Mouse (Mus musculus) neural tube, embryonic 11.5 days (tissue): ENCODE results near the gene Prn. TPM values are rescaled to one million over a fixed set of nuclear protein-coding genes. Genes with fewer than 3 reads are reported as not detected.

Experiments used
- ATAC-seq: fragments of 200-750 bp; cut with Nextera tagmentation; 2 replicates; pipeline ENCODE4 v1.8.0; 2017; ENCODE audit warnings: moderate number of reproducible peaks, mild to moderate bottlenecking, moderate TSS enrichment, moderate library complexity; ENCODE audit not compliant: insufficient read depth, low FRiP score, low TSS enrichment
- DNase-seq: peaks from one replicate; pipeline ENCODE4 v3.0.0-alpha.2; 2015; ENCODE audit warnings: low spot score
- H3K27ac ChIP-seq: fragments of 300-500 bp; sonication (generic); 2 replicates; pipeline ENCODE4 v1.5.1; 2014; ENCODE audit warnings: low read depth, mild to moderate bottlenecking, low read length
- H3K27me3 ChIP-seq: fragments of 300-500 bp; sonication (generic); 2 replicates; pipeline ENCODE4 v1.6.1; 2014; ENCODE audit warnings: mild to moderate bottlenecking, low read length, mixed read lengths; ENCODE audit not compliant: control insufficient read depth, insufficient read depth
- H3K36me3 ChIP-seq: fragments of 300-500 bp; sonication (generic); 2 replicates; pipeline ENCODE4 v1.6.1; 2014; ENCODE audit warnings: mild to moderate bottlenecking, low read length, moderate library complexity, mixed read lengths; ENCODE audit not compliant: control insufficient read depth, insufficient read depth
- H3K4me1 ChIP-seq: fragments of 300-500 bp; sonication (generic); 2 replicates; pipeline ENCODE4 v1.6.1; 2014; ENCODE audit warnings: low read length, mixed read lengths; ENCODE audit not compliant: control insufficient read depth, insufficient read depth
- H3K4me2 ChIP-seq: fragments of 300-500 bp; sonication (generic); 2 replicates; pipeline ENCODE4 v1.6.1; 2014; ENCODE audit warnings: low read depth, mild to moderate bottlenecking, moderate library complexity
- H3K4me3 ChIP-seq: fragments of 300-500 bp; sonication (generic); 2 replicates; pipeline ENCODE4 v1.5.1; 2014; ENCODE audit warnings: low read depth, low read length
- H3K9ac ChIP-seq: fragments of 300-500 bp; sonication (generic); 2 replicates; pipeline ENCODE4 v1.6.1; 2014; ENCODE audit warnings: mild to moderate bottlenecking, low read length
- H3K9me3 ChIP-seq: fragments of 300-500 bp; sonication (generic); 2 replicates; pipeline ENCODE4 v1.6.1; 2016; ENCODE audit warnings: low read length; ENCODE audit not compliant: control insufficient read depth
- WGBS: fragments of 180-500 bp; shearing (Covaris S2); extraction: QIAGEN DNeasy Blood & Tissue Kit; methylation state at CpG from one replicate; pipeline ENCODE4 v1.1.7; 2014; 5-methylcytosine and 5-hydroxymethylcytosine counted together
- polyA plus RNA-seq: library from polyadenylated mRNA; unstranded; fragments of >200 nt; fragmentation: Nextera tagmentation; extraction: Ambion mirVana; gene quantifications from 2 replicates; pipeline ENCODE4 v1.2.1, GENCODE M21; 2014

The Prn gene
- polyA plus RNA-seq, 1 experiment from 2014 or later: not detected

- Histone ChIP-seq H3K36me3 (peaks cover 2% of the 10 kb centered on the region; the same call in 1 of the 2 replicates), H3K4me1 (no peaks in the 10 kb centered on the region), H3K9me3 (no peaks in the 10 kb centered on the region), H3K4me2 (no peak overlapping the region), H3K27me3 (no peaks in the 10 kb centered on the region), H3K9ac (no peak overlapping the region), H3K27ac (no peak overlapping the region), H3K4me3 (no peak overlapping the region)
- 96% methylated on average over 2 of the region's 2 CpGs for WGBS
- no peak for ATAC-seq
- DNase-seq: no peak
Observed at GRCm38 (mm10) chr2:131992487-131992886, 82.7 kb downstream of the Prn start.

DNA sequence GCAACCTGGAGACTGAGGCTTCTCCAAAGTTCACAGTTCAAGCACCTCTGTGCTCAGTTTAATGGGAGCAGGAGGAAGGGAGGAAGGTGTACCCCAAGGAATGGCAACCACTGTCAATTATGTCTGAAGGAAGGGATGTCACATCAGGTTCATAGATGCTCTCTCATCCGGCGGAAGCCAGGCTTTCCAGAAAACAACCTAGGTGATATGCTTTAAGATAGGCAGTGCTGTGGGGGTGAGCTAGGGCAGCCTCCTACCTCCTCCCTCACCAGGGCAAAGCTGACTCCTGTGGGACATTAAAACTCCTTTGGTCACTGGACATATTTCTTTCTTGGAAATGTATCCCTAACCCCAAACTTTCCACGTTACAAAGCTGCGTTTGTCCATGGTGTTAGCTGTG lies 83.4 kb downstream of the Prn start:
- WGBS: 80% methylated on average over 4 of the region's 4 CpGs

DNA sequence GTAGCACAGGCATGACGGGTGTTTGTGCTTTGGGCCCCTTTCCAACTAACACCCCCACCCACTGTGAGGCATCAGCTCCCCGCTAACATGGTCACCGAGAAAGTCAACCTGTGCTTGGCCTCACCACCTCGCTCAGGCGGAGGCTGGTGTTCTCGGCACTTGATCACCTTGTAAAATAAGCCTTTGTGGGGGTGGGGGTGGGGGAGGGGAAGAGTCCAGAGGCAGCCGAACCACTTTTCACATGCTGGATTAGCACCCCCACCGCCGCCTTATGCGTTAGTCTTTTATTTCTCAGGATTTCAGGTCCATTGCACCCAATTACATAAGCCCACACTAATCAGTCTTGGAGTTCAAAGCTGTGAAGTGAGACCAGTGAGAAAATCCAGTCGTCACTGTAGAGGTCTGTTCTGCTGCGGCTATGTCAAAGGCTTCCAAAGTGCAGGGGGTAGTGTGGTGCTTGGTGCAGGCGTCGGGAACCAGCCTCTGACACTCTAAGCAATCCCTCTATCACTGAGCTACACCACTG lies 83.9 kb downstream of the Prn start:
- WGBS: 43% methylated on average over 14 of the region's 14 CpGs
- Histone ChIP-seq H3K27ac (no peak overlapping the region), H3K27me3 (no peaks in the 10 kb centered on the region), H3K9ac (no peak overlapping the region), H3K36me3 (peaks cover 2% of the 10 kb centered on the region), H3K4me3 (no peak overlapping the region), H3K4me2 (no peak overlapping the region), H3K9me3 (no peaks in the 10 kb centered on the region), H3K4me1 (no peaks in the 10 kb centered on the region)
- ATAC-seq (no peak), DNase-seq (no peak)

More for the DNA sequence above, 83.4 kb downstream of the Prn start:
- Histone ChIP-seq H3K4me3 (no peak overlapping the region), H3K4me2 (no peak overlapping the region), H3K9me3 (no peaks in the 10 kb centered on the region), H3K27me3 (no peaks in the 10 kb centered on the region), H3K36me3 (peaks cover 2% of the 10 kb centered on the region), H3K4me1 (no peaks in the 10 kb centered on the region), H3K9ac (no peak overlapping the region), H3K27ac (no peak overlapping the region)
- ATAC-seq (no peak), DNase-seq (no peak)

GRCm38 (mm10) chr2:131994971-131995370 lies 85.2 kb downstream of the Prn start:
- no peak overlapping the region for H3K9ac ChIP-seq
- H3K4me1 ChIP-seq: no peaks in the 10 kb centered on the region
- no peak overlapping the region for H3K27ac ChIP-seq
- DNase-seq: no peak
- no peak for ATAC-seq
- no peak overlapping the region for H3K4me3 ChIP-seq
- H3K36me3 ChIP-seq: peaks cover 2% of the 10 kb centered on the region
- no peaks in the 10 kb centered on the region for H3K27me3 ChIP-seq
- WGBS: 91% methylated on average over 6 of the region's 6 CpGs
- no peaks in the 10 kb centered on the region for H3K9me3 ChIP-seq
- H3K4me2 ChIP-seq: no peak overlapping the region

- Histone ChIP-seq H3K9ac (no peak overlapping the region), H3K27ac (no peak overlapping the region), H3K9me3 (no peaks in the 10 kb centered on the region), H3K4me2 (no peak overlapping the region), H3K4me3 (no peak overlapping the region), H3K27me3 (no peaks in the 10 kb centered on the region), H3K36me3 (peaks cover 2% of the 10 kb centered on the region), H3K4me1 (no peaks in the 10 kb centered on the region)
- ATAC-seq (no peak), DNase-seq (no peak)
- WGBS: 92% methylated on average over 12 of the region's 12 CpGs
Observed at GRCm38 (mm10) chr2:131995742-131996141, 86.0 kb downstream of the Prn start.

DNA sequence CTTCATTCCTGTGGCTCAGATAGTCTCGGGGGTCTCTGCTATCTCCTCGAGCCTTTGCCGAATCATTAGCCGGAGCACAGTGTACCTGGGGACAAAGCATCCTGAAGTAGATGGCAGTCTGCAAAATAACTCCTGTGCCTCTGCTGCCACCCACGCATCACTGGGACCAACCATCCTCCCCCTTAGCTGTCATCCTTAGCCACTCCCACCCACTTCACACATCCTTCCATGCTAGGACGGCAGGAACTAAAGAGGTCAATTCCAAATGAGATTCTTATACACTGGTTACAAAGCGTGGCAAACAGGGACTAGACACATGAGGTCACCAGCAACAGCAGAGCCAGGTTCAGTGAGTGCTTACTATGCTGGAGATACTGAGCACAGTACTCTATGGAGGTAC lies 86.6 kb downstream of the Prn start:
- no peak for ATAC-seq
- H3K4me1 ChIP-seq: no peaks in the 10 kb centered on the region
- H3K36me3 ChIP-seq: peaks cover 2% of the 10 kb centered on the region
- no peak overlapping the region for H3K4me3 ChIP-seq
- H3K4me2 ChIP-seq: no peak overlapping the region
- WGBS: 86% methylated on average over 7 of the region's 7 CpGs
- DNase-seq: no peak
- no peaks in the 10 kb centered on the region for H3K9me3 ChIP-seq
- no peak overlapping the region for H3K9ac ChIP-seq
- no peak overlapping the region for H3K27ac ChIP-seq
- no peaks in the 10 kb centered on the region for H3K27me3 ChIP-seq

- no peak overlapping the region for H3K27ac ChIP-seq
- H3K36me3 ChIP-seq: peaks cover 2% of the 10 kb centered on the region
- ATAC-seq (no peak), DNase-seq (no peak)
- no peak overlapping the region for H3K4me3 ChIP-seq
- H3K9ac ChIP-seq: no peak overlapping the region
- no peak overlapping the region for H3K4me2 ChIP-seq
- H3K9me3 ChIP-seq: no peaks in the 10 kb centered on the region
- whole genome bisulfite sequencing: 51% methylated on average over 5 of the region's 5 CpGs
- no peaks in the 10 kb centered on the region for H3K4me1 ChIP-seq
- no peaks in the 10 kb centered on the region for H3K27me3 ChIP-seq
Observed at GRCm38 (mm10) chr2:131997356-131997755, 87.6 kb downstream of the Prn start.

GRCm38 (mm10) chr2:132001696-132002334 lies 92.1 kb downstream of the Prn start:
- Histone ChIP-seq H3K9ac (no peak overlapping the region), H3K27me3 (no peaks in the 10 kb centered on the region), H3K9me3 (no peaks in the 10 kb centered on the region), H3K36me3 (no peaks in the 10 kb centered on the region; the same call in 1 of the 2 replicates), H3K4me3 (no peak overlapping the region), H3K4me1 (no peaks in the 10 kb centered on the region), H3K27ac (no peak overlapping the region), H3K4me2 (no peak overlapping the region)
- WGBS: 49% methylated on average over 13 of the region's 13 CpGs
- DNase-seq (no peak), ATAC-seq (no peak)

- H3K4me3 ChIP-seq: no peak overlapping the region
- H3K27me3 ChIP-seq: no peaks in the 10 kb centered on the region
- H3K36me3 ChIP-seq: no peaks in the 10 kb centered on the region
- ATAC-seq: no peak
- no peaks in the 10 kb centered on the region for H3K4me1 ChIP-seq
- no peak overlapping the region for H3K9ac ChIP-seq
- no peaks in the 10 kb centered on the region for H3K9me3 ChIP-seq
- no peak for DNase-seq
- WGBS: 76% methylated on average over 5 of the region's 5 CpGs
- no peak overlapping the region for H3K27ac ChIP-seq
- no peak overlapping the region for H3K4me2 ChIP-seq
Observed at GRCm38 (mm10) chr2:132003916-132004315, 94.2 kb downstream of the Prn start.
